Mouse (Mus musculus) ovary, adult 2 months (tissue): ENCODE measurements around the gene Nudt8. TPM values are rescaled to one million over a fixed set of nuclear protein-coding genes. Genes with fewer than 3 reads are reported as not detected.

Experiments
- polyA plus RNA-seq: library from polyadenylated mRNA; depleted of rRNA; stranded (reverse); fragments of >200 nt; gene quantifications from 2 replicates; pipeline ENCODE4 v1.2.3, GENCODE M21; 2012; rRNA removed

The Nudt8 gene
- 21.4 and 31.4 TPM in 2 replicates for polyA plus RNA-seq

DNA sequence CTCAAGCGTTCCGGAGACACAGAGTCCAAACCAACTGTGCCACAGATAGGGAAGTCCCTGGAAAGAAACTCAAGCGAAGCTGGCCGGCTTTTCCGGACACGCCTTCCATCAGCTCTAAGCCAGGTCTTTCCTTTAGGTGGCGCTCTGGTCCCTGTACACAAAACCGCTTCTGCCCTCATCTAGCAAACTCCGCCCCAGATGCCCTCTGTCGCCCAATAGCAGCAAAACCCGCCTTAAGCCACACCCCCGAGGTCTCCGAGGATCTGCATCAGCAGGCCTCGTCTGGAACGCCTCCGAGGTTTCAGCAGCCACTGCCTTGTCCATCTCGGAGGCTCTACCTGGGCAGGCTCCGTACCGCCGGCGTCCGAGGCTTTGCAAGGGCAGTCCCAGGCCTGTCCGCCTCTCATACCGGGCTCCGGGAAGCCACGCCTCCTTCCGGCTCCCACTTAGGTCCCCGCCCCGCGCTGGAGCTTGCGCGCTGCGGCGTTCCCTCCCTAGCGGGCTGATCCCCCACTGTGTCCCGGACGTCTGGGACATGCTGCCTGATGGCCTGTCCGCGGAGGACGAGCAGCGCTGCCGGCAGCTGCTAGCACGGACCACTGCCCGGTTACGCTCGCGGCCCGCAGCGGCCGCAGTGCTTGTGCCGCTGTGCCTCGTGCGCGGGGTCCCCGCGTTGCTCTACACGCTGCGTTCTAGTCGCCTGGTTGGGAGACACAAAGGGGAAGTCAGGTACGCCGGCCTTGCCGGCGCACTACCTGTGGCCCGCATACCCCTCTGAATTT, at the start of gene Nudt8, which contains the start of gene Gm49405:
Gene Nudt8, plus strand, starts transcription at position 462 of the 782 bp plus-strand sequence.
Gene Gm49405, plus strand, starts transcription at position 508 of the 782 bp plus-strand sequence.

DNA sequence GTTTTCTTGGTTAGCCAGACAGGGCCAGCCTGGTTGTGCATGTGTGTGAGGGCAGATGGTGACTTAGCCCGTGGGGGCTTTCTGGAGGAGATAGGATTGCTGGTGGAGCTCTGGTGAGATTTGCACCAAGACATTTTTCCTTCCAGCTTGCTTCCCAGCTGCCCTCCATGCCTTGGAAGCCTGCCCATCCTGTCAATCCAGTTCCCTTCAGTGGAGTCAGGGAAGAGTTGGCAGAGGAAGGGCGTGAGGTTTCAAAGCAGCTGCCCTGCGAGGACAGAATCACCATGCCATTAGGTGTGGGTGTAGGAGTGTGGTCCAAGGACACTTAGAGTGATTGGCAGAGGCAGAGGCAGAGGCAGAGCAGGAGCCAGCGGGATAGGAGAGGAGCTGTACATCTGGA, 41.9 kb upstream of the Nudt8 start, which contains the start of gene Aldh3b3:
Gene Aldh3b3, plus strand, starts transcription at position 176 of the 400 bp plus-strand sequence.

DNA sequence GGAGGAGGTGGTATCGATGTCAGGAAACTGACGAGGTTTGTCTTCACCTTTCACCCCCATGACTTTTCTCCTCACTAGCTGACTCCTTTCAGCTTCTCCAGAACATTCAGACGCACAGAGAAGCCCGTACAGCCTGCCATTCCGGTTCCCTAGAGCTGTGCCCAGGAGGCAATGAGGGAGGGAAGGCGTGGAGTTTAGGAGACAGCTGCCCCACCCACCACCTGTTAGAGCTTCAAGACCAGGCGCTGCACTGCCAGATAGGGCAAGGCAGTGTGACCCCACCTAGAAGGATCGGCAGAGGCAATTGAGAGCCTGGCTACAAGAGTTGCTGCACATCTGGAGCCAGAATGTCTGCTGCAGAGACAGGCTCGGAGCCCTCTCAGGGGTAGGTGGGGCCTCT, 28.2 kb upstream of the Nudt8 start, which contains the start of gene Aldh3b2:
Gene Aldh3b2, plus strand, starts transcription at position 100 of the 400 bp plus-strand sequence.

DNA sequence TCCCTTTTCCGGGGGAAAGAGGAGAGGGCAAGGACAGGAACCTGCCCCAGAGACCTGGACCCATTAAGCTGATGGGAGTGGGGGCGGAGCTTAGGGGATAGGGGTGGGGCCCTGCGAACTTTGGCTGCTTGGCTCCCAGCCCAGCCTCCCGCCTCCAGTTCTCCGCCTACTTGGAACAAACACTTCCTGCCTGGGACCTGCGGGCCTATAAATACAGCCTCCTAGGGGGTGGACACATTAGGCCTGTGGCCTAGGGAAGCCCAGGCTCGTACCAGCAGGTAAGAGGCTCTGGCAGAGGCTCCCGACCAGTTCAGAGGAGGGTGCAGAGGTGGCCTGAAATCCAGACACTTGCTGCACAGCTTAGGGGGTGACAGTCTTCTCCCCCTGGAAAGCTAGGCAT, 14.0 kb upstream of the Nudt8 start, which contains the start of gene Acy3:
Gene Acy3, plus strand, starts transcription at position 237 of the 400 bp plus-strand sequence.

DNA sequence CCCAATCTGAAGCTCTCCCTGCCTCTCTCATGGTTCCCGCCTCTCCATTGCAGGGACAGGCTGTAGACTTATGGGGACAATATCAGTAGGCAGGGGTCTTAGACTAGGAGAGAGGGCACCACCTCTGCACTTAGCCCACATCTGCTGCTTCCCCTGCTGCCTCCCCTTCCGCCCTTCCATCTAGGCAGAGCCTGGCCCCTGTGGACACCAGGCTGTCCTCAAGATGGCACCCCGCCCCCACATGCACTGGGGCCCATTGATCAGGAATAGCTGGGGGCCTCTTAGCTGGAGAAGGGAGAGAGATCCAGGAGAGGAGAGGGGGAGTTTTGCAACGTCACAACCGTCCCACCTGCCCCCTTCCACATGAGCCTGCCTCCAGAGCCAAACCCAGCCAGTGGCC, 8.0 kb upstream of the Nudt8 start, which contains the start of gene Tbx10:
Gene Tbx10, plus strand, starts transcription at position 337 of the 400 bp plus-strand sequence.

GRCm38 (mm10) chr19:4003112-4003511, 2.7 kb downstream of the Nudt8 start, which contains the start of gene Doc2g:
Doc2g (plus strand) TSS chr19:4003313.

DNA sequence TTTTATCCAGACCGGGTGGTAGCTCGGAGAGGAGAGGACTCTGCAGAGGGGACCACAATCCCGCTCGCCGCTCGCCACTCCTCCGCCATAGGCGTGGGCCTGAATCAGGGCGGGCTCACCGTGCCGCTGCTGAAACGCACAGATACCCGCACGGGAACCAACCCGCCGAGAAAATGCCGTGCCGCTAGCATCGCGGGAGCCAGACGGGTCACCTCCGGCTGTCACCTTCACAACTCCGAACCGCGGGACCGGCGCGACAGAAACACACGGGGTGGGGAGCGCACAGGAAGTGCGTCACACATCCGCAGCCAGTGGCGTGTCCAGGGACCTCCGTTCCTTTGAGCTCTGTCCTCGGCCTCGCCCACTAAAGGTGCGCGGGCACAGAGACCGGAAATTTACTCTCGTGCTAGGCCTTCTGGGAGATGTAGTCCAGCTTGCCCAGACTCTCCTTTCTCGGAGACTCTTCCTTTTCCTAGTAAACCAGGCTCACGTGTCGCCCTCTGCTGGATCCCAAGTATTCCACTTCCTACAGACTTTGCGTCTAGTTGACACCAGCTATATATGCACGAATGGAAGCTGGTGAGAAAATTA, 12.1 kb downstream of the Nudt8 start, which contains the start of gene Ndufv1:
Gene Ndufv1, minus strand, starts transcription at position 375 of the 591 bp plus-strand sequence.

GRCm38 (mm10) chr19:4037788-4038232, 37.4 kb downstream of the Nudt8 start, which contains the start of gene Gstp1:
Gstp1 (minus strand) TSS chr19:4037985.

GRCm38 (mm10) chr19:4045966-4046865, 45.8 kb downstream of the Nudt8 start, which contains the start of gene Gstp2:
Gstp2 (minus strand) TSS chr19:4046023.

Other genes starting within 250 kb of the Nudt8 start
- gene Kmt5b, start 233.2 kb upstream of the Nudt8 start, polyA plus RNA-seq = 14.5 and 17.9 TPM in 2 replicates
- 104 and 134 TPM in 2 replicates for gene Chka, start 148.8 kb upstream of the Nudt8 start, polyA plus RNA-seq
- gene Tcirg1, start 93.4 kb upstream of the Nudt8 start, polyA plus RNA-seq = 201 and 237 TPM in 2 replicates
- 383 and 425 TPM in 2 replicates for gene Ndufs8, start 87.8 kb upstream of the Nudt8 start, polyA plus RNA-seq
- 48.6 and 65.2 TPM in 2 replicates for gene Aldh3b1, start 70.8 kb upstream of the Nudt8 start, polyA plus RNA-seq
- 181 and 196 TPM in 2 replicates for gene Unc93b1, start 65.4 kb upstream of the Nudt8 start, polyA plus RNA-seq
- 0.06 and 0.22 TPM in 2 replicates for gene Aldh3b3, start 41.9 kb upstream of the Nudt8 start, polyA plus RNA-seq
- gene Aldh3b2, start 28.3 kb upstream of the Nudt8 start, polyA plus RNA-seq = 1.8 and 2.1 TPM in 2 replicates
- gene Acy3, start 14.0 kb upstream of the Nudt8 start, polyA plus RNA-seq = 26.4 and 39.5 TPM in 2 replicates
- not detected in 2 replicates for gene Tbx10, start 7.8 kb upstream of the Nudt8 start, polyA plus RNA-seq
- gene Gm49405, start within 50 bp of the Nudt8 start, polyA plus RNA-seq = 2.0 and 3.0 TPM in 2 replicates
- 14.7 and 15.3 TPM in 2 replicates for gene Doc2g, start 2.7 kb downstream of the Nudt8 start, polyA plus RNA-seq
- gene Ndufv1, start 12.2 kb downstream of the Nudt8 start, polyA plus RNA-seq = 114 and 130 TPM in 2 replicates
- 602 and 633 TPM in 2 replicates for gene Gstp1, start 37.4 kb downstream of the Nudt8 start, polyA plus RNA-seq
- gene Gstp2, start 45.4 kb downstream of the Nudt8 start, polyA plus RNA-seq = 19.2 and 19.7 TPM in 2 replicates
- 0.62 and 1.6 TPM in 2 replicates for gene Gstp3, start 59.0 kb downstream of the Nudt8 start, polyA plus RNA-seq
- not detected in 2 replicates for gene Cabp2, start 81.0 kb downstream of the Nudt8 start, polyA plus RNA-seq
- gene Cdk2ap2, start 96.6 kb downstream of the Nudt8 start, polyA plus RNA-seq = 282 and 353 TPM in 2 replicates
- 140 and 151 TPM in 2 replicates for gene Pitpnm1, start 99.4 kb downstream of the Nudt8 start, polyA plus RNA-seq
- gene Aip, start 125.3 kb downstream of the Nudt8 start, polyA plus RNA-seq = 123 and 142 TPM in 2 replicates
- 0.10 and 0.18 TPM in 2 replicates for gene Gpr152, start 139.2 kb downstream of the Nudt8 start, polyA plus RNA-seq
- 0.06 TPM in 1 of 2 replicates, not detected in the other for gene Cabp4, start 143.5 kb downstream of the Nudt8 start, polyA plus RNA-seq
- gene Coro1b, start 148.0 kb downstream of the Nudt8 start, polyA plus RNA-seq = 376 and 395 TPM in 2 replicates
- 32.6 and 49.4 TPM in 2 replicates for gene Ptprcap, start 153.0 kb downstream of the Nudt8 start, polyA plus RNA-seq
- gene Rps6kb2, start 162.8 kb downstream of the Nudt8 start, polyA plus RNA-seq = 34.0 and 51.7 TPM in 2 replicates
- gene Carns1, start 174.9 kb downstream of the Nudt8 start, polyA plus RNA-seq = 11.3 and 12.2 TPM in 2 replicates
- 5.6 and 6.3 TPM in 2 replicates for gene Tbc1d10c, start 190.7 kb downstream of the Nudt8 start, polyA plus RNA-seq
- gene Ppp1ca, start 191.5 kb downstream of the Nudt8 start, polyA plus RNA-seq = 485 and 610 TPM in 2 replicates
- gene Rad9a, start 201.1 kb downstream of the Nudt8 start, polyA plus RNA-seq = 28.8 and 35.2 TPM in 2 replicates
- 39.8 and 49.9 TPM in 2 replicates for gene Clcf1, start 213.7 kb downstream of the Nudt8 start, polyA plus RNA-seq
- not detected in 2 replicates for gene AC109138.7, start 213.8 kb downstream of the Nudt8 start, polyA plus RNA-seq
- gene Pold4, start 231.3 kb downstream of the Nudt8 start, polyA plus RNA-seq = 79.9 and 81.1 TPM in 2 replicates